Mouse (Mus musculus) heart, embryonic 14.5 days (tissue): ENCODE data around the gene Tnik. TPM values are rescaled to one million over a fixed set of nuclear protein-coding genes. Genes with fewer than 3 reads are reported as not detected.

Experiments
- ATAC-seq: fragments of 200-750 bp; cut with Nextera tagmentation; 2 replicates; pipeline ENCODE4 v1.8.0; 2017; ENCODE audit warnings: low read depth, moderate TSS enrichment; ENCODE audit not compliant: insufficient number of reproducible peaks, insufficient read depth, low FRiP score
- H3K27ac ChIP-seq, 2 experiments: fragments of 200-500 bp in 1 of 2; fragments of 300-500 bp in 1 of 2; sonication (generic) in 1 of 2; replicated peaks in 1 of 2; 2 replicates each; pipeline ENCODE4 v1.5.1; 2012 to 2014; ENCODE audit warnings: low read depth in 2 of 2, low read length in 2 of 2, control low read depth in 1 of 2, mild to moderate bottlenecking in 1 of 2, mixed read lengths in 1 of 2; ENCODE audit not compliant: control insufficient read depth in 1 of 2, insufficient read depth in 1 of 2
- H3K27me3 ChIP-seq: fragments of 300-500 bp; sonication (generic); 2 replicates; pipeline ENCODE4 v1.6.1; 2014; ENCODE audit warnings: mild to moderate bottlenecking, low read length, control low read depth; ENCODE audit not compliant: control insufficient read depth, insufficient read depth
- H3K36me3 ChIP-seq: fragments of 300-500 bp; sonication (generic); 2 replicates; pipeline ENCODE4 v1.6.1; 2014; ENCODE audit warnings: mild to moderate bottlenecking, control low read depth, low read length, mixed read lengths; ENCODE audit not compliant: control insufficient read depth, insufficient read depth
- H3K4me1 ChIP-seq, 2 experiments: fragments of 200-500 bp in 1 of 2; fragments of 300-500 bp in 1 of 2; sonication (generic) in 1 of 2; 2 replicates each; pipeline ENCODE4 v1.6.1; 2012 to 2014; ENCODE audit warnings: low read length in 2 of 2, control low read depth in 1 of 2, mixed read lengths in 1 of 2; ENCODE audit not compliant: control insufficient read depth in 2 of 2, insufficient read depth in 2 of 2
- H3K4me2 ChIP-seq: fragments of 300-500 bp; sonication (generic); 2 replicates; pipeline ENCODE4 v1.6.1; 2014; ENCODE audit warnings: mild to moderate bottlenecking, low read length
- H3K4me3 ChIP-seq, 2 experiments: fragments of 200-500 bp in 1 of 2; fragments of 300-500 bp in 1 of 2; sonication (generic) in 1 of 2; 2 replicates each; pipeline ENCODE4 v1.5.1; 2012 to 2014; ENCODE audit warnings: low read length in 2 of 2, mild to moderate bottlenecking in 2 of 2, control low read depth in 1 of 2, low read depth in 1 of 2, moderate library complexity in 1 of 2; ENCODE audit not compliant: control insufficient read depth in 1 of 2, insufficient read depth in 1 of 2
- H3K9ac ChIP-seq: fragments of 300-500 bp; sonication (generic); 2 replicates; pipeline ENCODE4 v1.6.1; 2014; ENCODE audit warnings: mild to moderate bottlenecking, low read length
- H3K9me3 ChIP-seq: fragments of 300-500 bp; sonication (generic); 2 replicates; pipeline ENCODE4 v1.6.1; 2016; ENCODE audit warnings: low read length, control low read depth; ENCODE audit not compliant: control insufficient read depth
- WGBS: fragments of 180-500 bp; shearing (Covaris S2); extraction: QIAGEN DNeasy Blood & Tissue Kit; methylation state at CpG from one replicate; pipeline ENCODE4 v1.1.7; 2014; 5-methylcytosine and 5-hydroxymethylcytosine counted together
- polyA plus RNA-seq: library from polyadenylated mRNA; unstranded; fragments of >200 nt; fragmentation: Nextera tagmentation; extraction: Ambion mirVana; gene quantifications from 2 replicates; pipeline ENCODE4 v1.2.1, GENCODE M21; 2014

Gene Tnik
- polyA plus RNA-seq, 1 experiment from 2014 or later, result 13.7 TPM

GRCm38 (mm10) chr3:28306852-28307251 is 43.8 kb downstream of the Tnik start:
- Histone ChIP-seq H3K27ac (peak overlapping the region; percentile 67 to 79), H3K36me3 (no peaks in the 10 kb centered on the region), H3K9me3 (no peaks in the 10 kb centered on the region), H3K9ac (no peak overlapping the region), H3K4me2 (no peak overlapping the region), H3K4me3 (no peak overlapping the region), H3K27me3 (no peaks in the 10 kb centered on the region), H3K4me1 (peaks cover 4 to 28% of the 10 kb centered on the region in 2 experiments)
- ATAC-seq, result no peak
- 33% methylated on average over 3 of the region's 3 CpGs for WGBS

- no peak overlapping the region for H3K9ac ChIP-seq
- no peak overlapping the region for H3K4me3 ChIP-seq
- ATAC-seq, result no peak
- H3K27me3 ChIP-seq, result no peaks in the 10 kb centered on the region
- no peaks in the 10 kb centered on the region for H3K9me3 ChIP-seq
- WGBS, result 86% methylated on average over 2 of the region's 2 CpGs
- peaks cover 0 to 9% of the 10 kb centered on the region in 2 experiments; a peak in 2 of 4 replicates for H3K4me1 ChIP-seq
- no peaks in the 10 kb centered on the region for H3K36me3 ChIP-seq
- no peak overlapping the region for H3K4me2 ChIP-seq
- no peak overlapping the region for H3K27ac ChIP-seq
Observed at GRCm38 (mm10) chr3:28314438-28314837, 51.4 kb downstream of the Tnik start.

- Histone ChIP-seq H3K4me3 (no peak overlapping the region), H3K9me3 (no peaks in the 10 kb centered on the region), H3K27me3 (no peaks in the 10 kb centered on the region), H3K9ac (no peak overlapping the region), H3K4me1 (no peaks in the 10 kb centered on the region), H3K4me2 (no peak overlapping the region), H3K27ac (no peak overlapping the region), H3K36me3 (no peaks in the 10 kb centered on the region)
- WGBS, result 73% methylated on average over 1 of the region's 1 CpGs
- no peak for ATAC-seq
Observed at GRCm38 (mm10) chr3:28317339-28317738, 54.3 kb downstream of the Tnik start.

- no peak overlapping the region for H3K9ac ChIP-seq
- no peaks in the 10 kb centered on the region for H3K36me3 ChIP-seq
- no peaks in the 10 kb centered on the region for H3K27me3 ChIP-seq
- ATAC-seq, result no peak
- H3K9me3 ChIP-seq, result no peaks in the 10 kb centered on the region
- no peak overlapping the region for H3K27ac ChIP-seq
- H3K4me3 ChIP-seq, result no peak overlapping the region
- 85% methylated on average over 8 of the region's 8 CpGs for WGBS
- no peaks in the 10 kb centered on the region for H3K4me1 ChIP-seq
- no peak overlapping the region for H3K4me2 ChIP-seq
Observed at GRCm38 (mm10) chr3:28321635-28322034, 58.6 kb downstream of the Tnik start.

- 93% methylated on average over 8 of the region's 8 CpGs for WGBS
- no peak overlapping the region for H3K9ac ChIP-seq
- H3K4me2 ChIP-seq, result no peak overlapping the region
- no peaks in the 10 kb centered on the region for H3K9me3 ChIP-seq
- H3K4me3 ChIP-seq, result no peak overlapping the region
- no peaks in the 10 kb centered on the region for H3K4me1 ChIP-seq
- no peak overlapping the region for H3K27ac ChIP-seq
- ATAC-seq, result no peak
- H3K36me3 ChIP-seq, result no peaks in the 10 kb centered on the region
- no peaks in the 10 kb centered on the region for H3K27me3 ChIP-seq
Observed at GRCm38 (mm10) chr3:28325613-28326233, 62.7 kb downstream of the Tnik start.

GRCm38 (mm10) chr3:28332316-28332715 is 69.3 kb downstream of the Tnik start:
- ATAC-seq, result no peak
- no peaks in the 10 kb centered on the region for H3K27me3 ChIP-seq
- no peak overlapping the region for H3K27ac ChIP-seq
- no peak overlapping the region for H3K9ac ChIP-seq
- H3K4me3 ChIP-seq, result no peak overlapping the region
- H3K4me1 ChIP-seq, result peaks cover 8 to 10% of the 10 kb centered on the region in 2 experiments
- no peak overlapping the region for H3K4me2 ChIP-seq
- 49% methylated on average over 5 of the region's 5 CpGs for WGBS
- no peaks in the 10 kb centered on the region for H3K36me3 ChIP-seq
- H3K9me3 ChIP-seq, result no peaks in the 10 kb centered on the region

GRCm38 (mm10) chr3:28333869-28334268 is 70.9 kb downstream of the Tnik start:
- no peaks in the 10 kb centered on the region for H3K9me3 ChIP-seq
- no peak for ATAC-seq
- 49% methylated on average over 6 of the region's 6 CpGs for WGBS

GRCm38 (mm10) chr3:28334547-28334946 is 71.5 kb downstream of the Tnik start:
- H3K4me1 ChIP-seq, result peaks cover 8 to 10% of the 10 kb centered on the region in 2 experiments
- 100% methylated on average over 1 of the region's 1 CpGs for WGBS
- no peaks in the 10 kb centered on the region for H3K36me3 ChIP-seq
- no peak overlapping the region for H3K4me2 ChIP-seq
- no peak overlapping the region for H3K27ac ChIP-seq
- H3K9me3 ChIP-seq, result no peaks in the 10 kb centered on the region
- H3K27me3 ChIP-seq, result no peaks in the 10 kb centered on the region
- H3K9ac ChIP-seq, result no peak overlapping the region
- no peak for ATAC-seq
- no peak overlapping the region for H3K4me3 ChIP-seq

More at GRCm38 (mm10) chr3:28333869-28334268, 70.9 kb downstream of the Tnik start:
- Histone ChIP-seq H3K27ac (no peak overlapping the region), H3K4me1 (peaks cover 8 to 10% of the 10 kb centered on the region in 2 experiments), H3K27me3 (no peaks in the 10 kb centered on the region), H3K9ac (no peak overlapping the region), H3K4me2 (no peak overlapping the region), H3K36me3 (no peaks in the 10 kb centered on the region), H3K4me3 (no peak overlapping the region)
